Mouse (Mus musculus) stomach, postnatal 0 days (tissue): ENCODE results near the gene Bcam. TPM values are rescaled to one million over a fixed set of nuclear protein-coding genes. Genes with fewer than 3 reads are reported as not detected.

Source experiments
- ATAC-seq: fragments of 200-750 bp; cut with Nextera tagmentation; 2 replicates; pipeline ENCODE4 v1.8.0; 2017; ENCODE audit not compliant: low FRiP score, low TSS enrichment
- DNase-seq: peaks from one replicate; pipeline ENCODE4 v3.0.0-alpha.2; 2016; ENCODE audit warnings: low spot score
- H3K27ac ChIP-seq: fragments of 300-500 bp; sonication (generic); replicated peaks from 2 replicates; pipeline ENCODE4 v1.5.1; 2014; ENCODE audit warnings: mild to moderate bottlenecking, control low read depth
- H3K27me3 ChIP-seq: fragments of 300-500 bp; sonication (generic); 2 replicates; pipeline ENCODE4 v1.6.1; 2014; ENCODE audit warnings: low read length; ENCODE audit not compliant: control insufficient read depth, insufficient read depth
- H3K36me3 ChIP-seq: fragments of 300-500 bp; sonication (generic); 2 replicates; pipeline ENCODE4 v1.6.1; 2014; ENCODE audit warnings: low read length, mixed read lengths; ENCODE audit not compliant: control insufficient read depth, insufficient read depth
- H3K4me1 ChIP-seq: fragments of 300-500 bp; sonication (generic); replicated peaks from 2 replicates; pipeline ENCODE4 v1.6.1; 2014; ENCODE audit warnings: antibody characterized with exemption; ENCODE audit not compliant: control insufficient read depth, insufficient read depth
- H3K4me2 ChIP-seq: fragments of 300-500 bp; sonication (generic); replicated peaks from 2 replicates; pipeline ENCODE4 v1.6.1; 2014; ENCODE audit warnings: low read depth, mild to moderate bottlenecking, control low read depth, moderate library complexity
- H3K4me3 ChIP-seq: fragments of 300-500 bp; sonication (generic); 2 replicates; pipeline ENCODE4 v1.5.1; 2014; ENCODE audit warnings: low read depth, low read length, control low read depth
- H3K9ac ChIP-seq: fragments of 300-500 bp; sonication (generic); 2 replicates; pipeline ENCODE4 v1.6.1; 2014; ENCODE audit warnings: mild to moderate bottlenecking, low read length, control low read depth, mixed read lengths
- H3K9me3 ChIP-seq: fragments of 300-500 bp; sonication (generic); 2 replicates; pipeline ENCODE4 v1.6.1; 2016; ENCODE audit warnings: low read length; ENCODE audit not compliant: control insufficient read depth
- CTCF ChIP-seq: IDR thresholded peaks from 2 replicates; pipeline ENCODE4 v1.5.1; 2016; ENCODE audit warnings: antibody characterized with exemption, low read depth, mild to moderate bottlenecking, moderate library complexity
- EP300 ChIP-seq: optimal IDR thresholded peaks from 2 replicates; pipeline ENCODE3; 2016; ENCODE audit warnings: antibody characterized with exemption
- WGBS: fragments of 180-500 bp; shearing (Covaris S2); extraction: QIAGEN DNeasy Blood & Tissue Kit; methylation state at CpG from one replicate; pipeline ENCODE4 v1.1.7; 2014; 5-methylcytosine and 5-hydroxymethylcytosine counted together
- polyA plus RNA-seq: library from polyadenylated mRNA; unstranded; fragments of >200 nt; fragmentation: Nextera tagmentation; extraction: Ambion mirVana; gene quantifications from 2 replicates; pipeline ENCODE4 v1.2.1, GENCODE M21; 2015

Bcam gene
- polyA plus RNA-seq, 1 experiment from 2014 or later, result 87.5 TPM

DNA sequence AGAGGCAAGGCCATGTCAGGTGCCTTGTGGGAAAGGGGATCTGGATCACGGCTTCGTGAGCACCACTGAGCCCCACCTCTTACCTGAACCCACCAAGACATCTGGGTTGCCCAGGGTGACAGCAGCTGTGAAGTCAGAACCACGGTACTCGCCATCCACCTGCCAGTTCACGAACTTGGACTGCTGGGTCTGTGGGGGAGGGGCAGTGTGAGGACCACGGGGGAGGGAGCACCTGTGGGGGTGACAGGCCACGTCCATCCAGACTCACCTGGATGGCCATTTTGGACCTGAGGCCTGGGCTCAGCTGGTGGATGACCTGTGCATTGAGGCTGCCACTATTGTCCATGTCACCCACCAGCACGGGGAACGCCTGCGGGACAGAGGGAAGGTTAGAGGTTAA is 60.2 kb downstream of the Bcam start:
- Histone ChIP-seq H3K36me3 (peaks cover 23% of the 10 kb centered on the region), H3K4me1 (no peaks in the 10 kb centered on the region), H3K27me3 (no peaks in the 10 kb centered on the region), H3K9me3 (no peaks in the 10 kb centered on the region), H3K9ac (no peak overlapping the region), H3K4me2 (no peak overlapping the region), H3K4me3 (no peak overlapping the region), H3K27ac (no peak overlapping the region)
- no peak for DNase-seq
- no peak for ATAC-seq
- 84% methylated on average over 10 of the region's 10 CpGs for WGBS
- TF ChIP-seq EP300 (no peak), CTCF (no peak)

Other genes with a start within 250 kb of the Bcam start
- gene Ppp1r37, start 207.9 kb downstream of the Bcam start, polyA plus RNA-seq, result 16.5 and 21.2 TPM in 2 replicates
- gene Zfp296, start 193.7 kb downstream of the Bcam start, polyA plus RNA-seq, result 3.7 and 5.0 TPM in 2 replicates
- 108 and 114 TPM in 2 replicates for gene Gemin7, start 193.4 kb downstream of the Bcam start, polyA plus RNA-seq
- gene Clasrp, start 166.5 kb downstream of the Bcam start, polyA plus RNA-seq, result 19.0 and 21.5 TPM in 2 replicates
- gene Relb, start 141.6 kb downstream of the Bcam start, polyA plus RNA-seq, result 7.3 and 8.7 TPM in 2 replicates
- 55.0 and 65.1 TPM in 2 replicates for gene Clptm1, start 106.0 kb downstream of the Bcam start, polyA plus RNA-seq
- gene Apoc2, start 93.1 kb downstream of the Bcam start, polyA plus RNA-seq, result 8.7 and 10.7 TPM in 2 replicates
- gene Gm44805, start 89.6 kb downstream of the Bcam start, polyA plus RNA-seq, result not detected in 2 replicates
- 2.8 and 6.1 TPM in 2 replicates for gene Apoc4, start 89.5 kb downstream of the Bcam start, polyA plus RNA-seq
- 79.6 and 88.4 TPM in 2 replicates for gene Apoc1, start 78.4 kb downstream of the Bcam start, polyA plus RNA-seq
- 383 and 436 TPM in 2 replicates for gene Apoe, start 71.8 kb downstream of the Bcam start, polyA plus RNA-seq
- 98.0 and 105 TPM in 2 replicates for gene Tomm40, start 55.6 kb downstream of the Bcam start, polyA plus RNA-seq
- gene Nectin2, start 20.5 kb downstream of the Bcam start, polyA plus RNA-seq, result 82.2 and 83.8 TPM in 2 replicates
- 44.4 and 48.5 TPM in 2 replicates for gene Cblc, start 25.8 kb upstream of the Bcam start, polyA plus RNA-seq
- 8.9 and 9.1 TPM in 2 replicates for gene Bcl3, start 51.8 kb upstream of the Bcam start, polyA plus RNA-seq
- 0.29 and 0.41 TPM in 2 replicates for gene Gm19345, start 81.0 kb upstream of the Bcam start, polyA plus RNA-seq
- gene Ceacam16, start 90.3 kb upstream of the Bcam start, polyA plus RNA-seq, result not detected in 2 replicates
- 9.5 and 10.2 TPM in 2 replicates for gene Ceacam19, start 116.9 kb upstream of the Bcam start, polyA plus RNA-seq
- gene Pvr, start 150.1 kb upstream of the Bcam start, polyA plus RNA-seq, result 6.2 and 6.7 TPM in 2 replicates
- gene Igsf23, start 179.7 kb upstream of the Bcam start, polyA plus RNA-seq, result 3.2 and 4.4 TPM in 2 replicates
- gene Ceacam20, start 194.4 kb upstream of the Bcam start, polyA plus RNA-seq, result not detected in 2 replicates
- not detected in 2 replicates for gene Nlrp9b, start 220.4 kb upstream of the Bcam start, polyA plus RNA-seq